Mouse (Mus musculus) ES-Bruce4 (cell line): ENCODE measurements around the gene Ccl20.

ENCODE experiments used
- CTCF ChIP-seq: IDR thresholded peaks from one replicate; pipeline ENCODE4 v1.8.1; 2011; ENCODE audit warnings: low read depth, low read length
- EP300 ChIP-seq: IDR thresholded peaks from 2 replicates; pipeline ENCODE4 v1.6.1; 2011; ENCODE audit warnings: low read depth, low read length; ENCODE audit not compliant: insufficient read depth
- POLR2A ChIP-seq: IDR thresholded peaks from one replicate; pipeline ENCODE4 v1.8.1; 2011; ENCODE audit warnings: low read length; ENCODE audit not compliant: insufficient read depth

DNA sequence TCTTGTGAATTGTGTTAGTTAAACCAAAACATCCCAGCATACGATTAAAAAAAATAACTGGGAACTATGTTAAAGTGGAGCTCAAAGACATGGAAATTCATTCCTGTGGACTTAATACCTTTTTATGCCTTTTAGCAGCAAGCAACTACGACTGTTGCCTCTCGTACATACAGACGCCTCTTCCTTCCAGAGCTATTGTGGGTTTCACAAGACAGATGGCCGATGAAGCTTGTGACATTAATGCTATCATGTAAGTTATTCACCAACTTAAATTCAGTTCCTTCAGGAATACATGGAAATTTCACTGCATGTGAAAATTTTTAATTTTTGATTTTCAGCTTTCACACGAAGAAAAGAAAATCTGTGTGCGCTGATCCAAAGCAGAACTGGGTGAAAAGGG lies 1.1 kb downstream of the Ccl20 start:
- TF ChIP-seq CTCF (no peak), POLR2A (no peak), EP300 (no peak)
